Mouse (Mus musculus): ENCODE results near the gene Mkrn1.

DNA sequence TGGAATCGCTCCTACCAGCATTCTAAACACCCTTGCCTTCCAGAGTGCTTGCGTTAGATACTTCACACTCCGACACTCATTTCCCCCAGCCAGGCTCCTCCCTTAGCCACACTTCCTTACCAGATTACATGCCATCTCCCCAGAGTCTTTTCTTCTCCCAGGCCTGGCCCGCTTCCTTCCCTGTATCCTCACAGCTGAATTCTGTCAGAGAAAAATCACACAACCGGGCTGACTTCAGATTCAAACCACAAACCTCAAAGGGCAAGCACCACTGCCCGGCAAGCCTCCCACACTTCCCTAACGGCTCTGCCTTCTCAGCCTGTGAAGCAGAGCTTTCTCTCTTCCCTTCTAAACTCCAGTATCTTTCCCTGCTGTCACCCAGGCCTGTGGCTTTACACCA lies 47.5 kb downstream of the Mkrn1 start:
- no peak for TF ChIP-seq POLR2A (IDR thresholded peaks at IDR 0.05; ENCODE audit: control insufficient read depth, extremely low read depth, insufficient read depth, low read length, poor library complexity)
- no peak for TF ChIP-seq CTCF (IDR thresholded peaks at IDR 0.05; ENCODE audit: borderline replicate concordance, control insufficient read depth, extremely low read depth, insufficient read depth, low read length, poor library complexity)
